Mouse (Mus musculus) kidney, adult 9 months (tissue): ENCODE results near the gene Tepsin.

Source experiments
- DNase-seq: peaks from one replicate; pipeline ENCODE4 v3.0.0; 2022

Gene Tepsin

DNA sequence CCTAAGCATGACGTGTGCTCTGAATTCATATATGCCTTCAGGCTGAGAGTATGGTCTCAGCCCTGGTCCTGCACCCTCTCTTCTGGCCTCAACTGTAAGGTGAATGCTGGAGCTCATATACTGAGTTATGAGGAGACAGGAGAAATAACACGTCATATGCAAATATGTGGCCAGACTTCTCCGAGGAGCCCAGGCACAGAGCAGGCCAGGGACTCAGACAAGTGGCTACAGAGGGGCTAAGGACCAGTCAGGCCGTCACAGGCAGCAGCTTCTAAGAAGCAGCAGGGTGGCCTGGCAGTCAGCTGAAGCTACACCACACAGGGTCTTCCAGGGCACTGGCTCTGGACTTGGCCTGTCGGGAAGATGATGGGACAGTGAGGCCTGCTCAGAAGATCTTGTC, 35.2 kb downstream of the Tepsin start:
- DNase-seq, result no peak

- no peak for DNase-seq
Measured at GRCm38 (mm10) chr11:120060634-120061033, 37.9 kb downstream of the Tepsin start.

DNA sequence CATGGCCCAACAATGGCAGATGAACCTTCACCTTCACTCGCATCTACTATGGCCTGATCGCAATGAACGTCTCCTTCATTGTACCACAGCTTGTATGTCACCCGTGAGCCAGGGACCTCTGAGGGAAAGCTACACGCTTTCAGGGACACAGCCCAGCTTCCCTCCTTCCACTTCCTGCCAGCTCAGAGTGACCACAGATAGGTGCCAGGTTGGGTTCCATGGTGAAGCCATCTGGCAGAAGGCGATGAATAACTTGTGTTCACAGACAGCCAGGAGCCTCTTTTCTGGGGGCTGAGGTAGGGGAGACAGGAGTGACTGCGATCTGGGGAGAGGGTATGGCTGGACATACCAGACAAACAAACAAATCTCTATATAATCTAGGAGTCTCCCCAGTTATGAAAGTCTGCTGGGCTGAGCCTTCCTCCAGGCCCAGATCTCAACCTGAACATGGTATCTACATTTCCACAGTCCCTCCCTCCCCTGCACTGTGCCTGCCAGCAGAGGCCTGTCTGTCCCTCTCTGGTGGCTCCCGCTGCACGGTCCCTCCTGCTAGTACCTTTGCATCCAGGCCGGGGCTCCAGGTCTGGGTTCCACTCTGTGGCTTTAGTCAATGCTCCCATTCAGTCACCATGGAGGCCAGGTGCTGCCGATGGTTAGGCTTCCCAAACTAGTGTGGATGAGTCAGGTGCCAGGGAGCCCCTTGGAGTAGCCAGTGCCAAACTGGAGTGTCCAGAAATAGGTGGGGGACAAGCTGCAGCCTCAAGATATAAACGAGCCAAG, 42.4 kb downstream of the Tepsin start:
- DNase-seq, result no peak

DNA sequence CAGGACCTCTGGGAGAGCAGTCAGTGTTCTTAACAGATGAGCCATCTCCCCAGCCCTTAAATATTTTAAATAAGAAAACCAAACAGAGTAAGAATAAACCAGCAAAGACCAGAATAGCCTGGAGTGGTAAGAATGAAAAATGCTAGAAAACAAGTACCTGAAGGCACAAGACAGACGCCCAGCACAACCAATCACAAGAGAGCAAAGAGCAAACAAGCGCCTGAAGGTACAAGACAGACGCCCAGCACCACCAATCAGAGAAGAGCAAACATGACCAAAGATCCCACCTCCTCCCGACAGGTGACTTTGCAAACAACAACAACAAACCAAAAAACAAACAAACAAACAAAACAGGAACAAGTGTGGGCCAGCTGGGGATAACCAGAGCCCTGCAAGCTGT, 44.7 kb downstream of the Tepsin start:
- no peak for DNase-seq

GRCm38 (mm10) chr11:120052274-120052673, 46.3 kb downstream of the Tepsin start:
- DNase-seq, result peak; percentile 38

- DNase-seq, result no peak
Measured at GRCm38 (mm10) chr11:120051124-120051811, 47.3 kb downstream of the Tepsin start.

DNA sequence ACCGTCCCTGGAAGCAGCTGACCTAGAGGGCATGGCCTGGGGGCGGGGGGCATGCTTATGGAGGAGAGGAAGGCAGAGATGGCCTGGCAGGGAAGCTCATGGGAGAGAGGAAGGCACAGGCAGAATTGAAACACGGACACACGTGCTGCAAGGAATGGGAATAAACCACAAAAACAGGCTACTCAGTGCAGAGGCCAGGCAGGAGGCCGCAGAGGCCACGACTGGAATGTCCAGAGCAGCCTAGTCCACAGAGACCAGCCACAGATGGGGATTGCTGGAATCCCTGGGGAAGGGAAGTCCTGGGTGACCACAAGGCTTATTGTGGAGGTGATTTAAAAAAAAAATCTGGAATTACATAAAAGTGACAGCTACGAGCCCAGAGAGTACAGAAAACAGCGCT, 49.5 kb downstream of the Tepsin start:
- DNase-seq, result peak; percentile 41

DNA sequence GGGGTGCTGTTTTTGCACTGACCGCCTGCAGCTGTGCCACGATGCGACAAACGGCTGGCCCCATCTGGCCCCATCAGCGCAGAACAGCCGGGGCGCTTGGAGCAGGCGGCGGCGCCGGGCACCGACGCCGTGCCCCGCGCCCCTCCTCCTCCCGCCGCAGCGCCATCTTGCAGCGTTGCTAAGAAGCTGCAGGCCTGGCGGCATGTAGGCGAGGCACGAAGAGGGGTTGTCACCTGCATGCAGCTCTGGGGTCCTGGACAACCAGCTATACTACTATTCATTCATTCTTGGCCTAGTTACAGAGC, 50.3 kb downstream of the Tepsin start:
- no peak for DNase-seq

DNA sequence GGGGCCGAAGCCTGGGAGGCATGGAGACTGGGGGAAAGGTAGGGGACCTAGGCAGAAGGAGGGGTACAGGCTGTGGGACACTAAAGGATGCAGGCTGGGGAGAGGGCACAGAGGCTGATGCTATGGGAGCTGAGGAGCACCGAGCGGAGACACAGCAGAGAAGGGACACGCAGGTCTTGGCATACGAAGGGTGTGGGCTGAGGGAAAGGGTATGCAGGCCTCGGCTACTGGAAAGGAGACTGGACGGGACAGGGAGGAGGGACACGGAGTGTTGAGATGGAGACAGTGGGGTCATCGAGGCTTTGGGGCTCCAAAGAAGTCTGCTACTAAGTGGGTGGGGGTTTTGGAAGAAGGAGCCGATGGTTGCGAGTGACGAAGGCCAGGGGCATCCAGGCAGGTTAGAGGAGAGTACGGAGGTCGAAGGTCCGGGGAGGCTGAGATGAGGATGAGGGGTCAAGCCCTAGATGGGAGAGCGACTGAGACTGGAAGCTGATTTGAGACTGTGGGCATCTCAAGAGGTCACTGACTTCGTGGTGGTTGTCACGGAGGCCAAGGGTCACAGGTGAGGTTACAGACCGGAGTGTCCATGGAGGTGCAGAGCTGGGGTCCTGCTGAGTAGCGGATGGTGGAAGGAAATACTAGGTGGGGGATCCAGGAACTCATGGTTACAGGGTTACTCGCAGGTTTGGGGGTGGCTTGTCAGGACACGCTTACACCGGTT, 50.8 kb downstream of the Tepsin start:
- no peak for DNase-seq

- no peak for DNase-seq
Measured at GRCm38 (mm10) chr11:120046553-120047191, 51.9 kb downstream of the Tepsin start, which contains the start of gene Aatk. Aatk (minus strand) TSS chr11:120047167.

GRCm38 (mm10) chr11:120045839-120046552, 52.5 kb downstream of the Tepsin start:
- DNase-seq, result no peak

DNA sequence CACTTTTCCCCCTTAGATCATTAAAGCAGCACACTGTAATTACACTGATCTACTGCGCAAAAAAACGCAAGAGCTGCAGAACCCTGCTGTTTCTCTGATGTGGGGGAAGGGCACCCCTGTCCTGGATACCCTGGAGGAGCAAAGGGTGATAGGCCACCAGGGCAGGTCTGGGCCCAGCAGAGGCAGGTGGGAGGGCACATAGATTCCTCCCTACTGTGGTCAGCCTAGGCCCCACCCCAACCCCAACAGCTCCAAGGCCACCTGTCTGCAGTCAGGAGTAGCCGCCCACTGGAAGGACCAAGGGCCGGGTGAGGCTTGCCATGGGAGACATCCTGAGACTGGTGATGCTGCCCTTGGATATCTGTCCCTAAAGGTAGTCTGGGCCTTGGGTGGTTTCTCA, 53.2 kb downstream of the Tepsin start:
- no peak for DNase-seq

DNA sequence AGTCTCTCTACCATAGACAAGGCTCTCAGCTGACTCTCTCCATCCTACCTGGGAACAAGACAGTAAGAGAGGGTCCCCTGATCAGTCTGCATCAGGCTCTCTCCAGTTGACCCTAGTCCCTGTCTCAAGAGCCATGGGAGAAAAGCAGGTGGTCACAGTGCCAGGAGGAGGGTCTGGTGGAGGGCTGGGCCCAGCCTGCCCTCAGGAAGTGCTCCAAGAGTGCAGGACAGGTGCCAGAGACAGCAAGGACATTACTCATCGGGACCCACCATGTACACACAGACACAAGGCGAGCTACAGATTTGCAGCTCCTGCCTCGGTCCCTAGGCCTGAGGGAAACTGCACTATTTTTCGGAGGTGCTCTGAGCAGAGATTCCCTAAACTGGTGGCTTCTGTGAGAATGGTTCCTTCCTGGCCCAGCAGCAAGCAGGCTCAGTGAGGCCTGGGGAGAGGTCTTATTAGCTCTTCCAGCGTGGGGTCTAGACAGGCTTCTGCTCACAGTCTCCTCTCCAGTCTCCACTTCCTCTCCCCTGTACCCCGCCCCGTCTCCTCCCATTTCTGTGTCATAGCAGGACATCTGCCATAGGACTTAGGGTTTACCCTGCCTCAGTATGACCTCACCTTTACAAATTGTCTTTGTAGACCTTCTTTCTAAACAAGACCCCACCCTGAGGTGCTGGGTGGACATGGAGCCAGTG, 56.2 kb downstream of the Tepsin start:
- no peak for DNase-seq

- DNase-seq, result peak; percentile 82
Measured at GRCm38 (mm10) chr11:120041191-120042123, 57.1 kb downstream of the Tepsin start.
